Mouse (Mus musculus) midbrain, postnatal 0 days (tissue): ENCODE data around the gene Sowahd. TPM values are rescaled to one million over a fixed set of nuclear protein-coding genes. Genes with fewer than 3 reads are reported as not detected.

Source experiments
- ATAC-seq: fragments of 200-750 bp; cut with Nextera tagmentation; 2 replicates; pipeline ENCODE4 v1.8.0; 2017; ENCODE audit warnings: moderate number of reproducible peaks, mild to moderate bottlenecking, moderate TSS enrichment, moderate library complexity; ENCODE audit not compliant: low FRiP score
- DNase-seq: peaks from one replicate; pipeline ENCODE4 v3.0.0-alpha.2; 2015; ENCODE audit warnings: low spot score
- H3K27ac ChIP-seq: fragments of 300-500 bp; sonication (generic); 2 replicates; pipeline ENCODE4 v1.5.1; 2014; ENCODE audit warnings: low read depth, mild to moderate bottlenecking, low read length, mixed read lengths
- H3K27me3 ChIP-seq: fragments of 300-500 bp; sonication (generic); 2 replicates; pipeline ENCODE4 v1.6.1; 2014; ENCODE audit warnings: low read length, control low read depth, mixed read lengths; ENCODE audit not compliant: insufficient read depth
- H3K36me3 ChIP-seq: fragments of 300-500 bp; sonication (generic); 2 replicates; pipeline ENCODE4 v1.6.1; 2014; ENCODE audit warnings: low read length, control low read depth, mixed read lengths; ENCODE audit not compliant: insufficient read depth
- H3K4me1 ChIP-seq: fragments of 300-500 bp; sonication (generic); 2 replicates; pipeline ENCODE4 v1.6.1; 2014; ENCODE audit warnings: mild to moderate bottlenecking, control low read depth, antibody characterized with exemption, low read length, mixed read lengths; ENCODE audit not compliant: insufficient read depth
- H3K4me2 ChIP-seq: fragments of 300-500 bp; sonication (generic); 2 replicates; pipeline ENCODE4 v1.6.1; 2014; ENCODE audit warnings: low read depth, mild to moderate bottlenecking, low read length, mixed read lengths; ENCODE audit not compliant: poor library complexity, severe bottlenecking
- H3K4me3 ChIP-seq: fragments of 300-500 bp; sonication (generic); 2 replicates; pipeline ENCODE4 v1.5.1; 2014; ENCODE audit warnings: low read depth, mild to moderate bottlenecking, low read length, moderate library complexity
- H3K9ac ChIP-seq: fragments of 300-500 bp; sonication (generic); replicated peaks from 2 replicates; pipeline ENCODE4 v1.6.1; 2014; ENCODE audit warnings: mild to moderate bottlenecking, low read length, moderate library complexity, mixed read lengths; ENCODE audit not compliant: poor library complexity, severe bottlenecking
- H3K9me3 ChIP-seq: fragments of 300-500 bp; sonication (generic); 2 replicates; pipeline ENCODE4 v1.6.1; 2016; ENCODE audit warnings: low read length, control low read depth
- CTCF ChIP-seq: IDR thresholded peaks from 2 replicates; pipeline ENCODE4 v1.5.1; 2016; ENCODE audit warnings: antibody characterized with exemption, mild to moderate bottlenecking
- WGBS: fragments of 180-500 bp; shearing (Covaris S2); extraction: QIAGEN DNeasy Blood & Tissue Kit; methylation state at CpG from one replicate; pipeline ENCODE4 v1.1.7; 2014; 5-methylcytosine and 5-hydroxymethylcytosine counted together
- polyA plus RNA-seq: library from polyadenylated mRNA; unstranded; fragments of >200 nt; fragmentation: Nextera tagmentation; extraction: Ambion mirVana; gene quantifications from 2 replicates; pipeline ENCODE4 v1.2.1, GENCODE M21; 2015
- total RNA-seq: library from RNA; depleted of rRNA; stranded (reverse); fragments of >200 nt; gene quantifications from 2 replicates; pipeline ENCODE4 v1.2.3, GENCODE M21; 2014; rRNA removed

The Sowahd gene
- not detected in 2 replicates for total RNA-seq
- 0.16 TPM in 1 of 2 replicates, not detected in the other for polyA plus RNA-seq

DNA sequence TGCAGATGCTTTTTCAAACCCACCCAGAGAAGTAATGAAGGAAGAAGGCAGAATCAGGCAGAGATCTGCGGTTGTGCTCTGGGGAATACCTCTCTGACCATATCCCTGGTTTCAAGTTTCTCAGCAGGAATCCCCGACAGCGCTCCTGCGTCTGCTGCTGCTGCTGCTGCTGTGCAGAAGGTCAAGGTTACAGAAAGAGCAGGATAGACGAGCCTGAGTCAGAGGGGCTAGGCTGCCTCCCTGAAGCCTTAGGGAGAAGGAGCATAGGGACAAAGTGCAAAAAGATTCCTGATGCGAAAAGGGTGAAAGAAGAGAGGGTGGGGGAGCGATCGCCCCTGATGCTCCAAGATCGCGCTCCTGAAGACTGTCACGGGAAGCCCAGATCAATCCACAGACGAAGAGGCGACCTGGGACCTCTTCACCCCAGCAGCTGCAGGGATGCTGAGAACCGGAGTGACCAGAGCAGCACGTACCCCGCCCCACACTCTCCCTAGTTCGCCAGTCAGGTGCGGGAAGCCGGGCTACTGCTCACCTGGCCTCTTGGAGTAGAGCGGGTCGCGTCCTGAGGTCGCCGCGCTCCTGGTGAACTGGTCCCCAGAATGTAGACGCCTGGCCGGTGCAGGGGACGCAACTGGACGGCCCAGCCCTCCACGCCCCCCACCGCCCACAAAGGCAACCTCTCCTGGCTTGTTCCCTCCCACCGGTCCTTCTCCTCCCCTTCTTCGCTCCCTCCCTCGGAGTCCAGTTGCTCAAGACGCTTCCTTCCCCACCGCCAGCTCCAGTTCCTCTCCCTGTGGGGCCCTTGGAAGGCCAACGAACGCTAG, at the start of gene Sowahd:
Gene Sowahd, plus strand, starts transcription at position 780 of the 824 bp plus-strand sequence.
- Histone ChIP-seq H3K36me3 (no peaks in the 10 kb centered on the region), H3K9me3 (no peaks in the 10 kb centered on the region), H3K9ac (no peak within 1 kb of the TSS; the same call in 1 of the 2 replicates), H3K27me3 (no peaks in the 10 kb centered on the region; the same call in 1 of the 2 replicates), H3K4me3 (peak within 1 kb of the TSS; percentile 39), H3K4me1 (no peaks in the 10 kb centered on the region), H3K4me2 (peak within 1 kb of the TSS; percentile 65), H3K27ac (no peak within 1 kb of the TSS)
- 15% methylated on average over 28 of the region's 38 CpGs for WGBS
- TF ChIP-seq CTCF = no peak
- DNase-seq = no peak
- no peak for ATAC-seq

DNA sequence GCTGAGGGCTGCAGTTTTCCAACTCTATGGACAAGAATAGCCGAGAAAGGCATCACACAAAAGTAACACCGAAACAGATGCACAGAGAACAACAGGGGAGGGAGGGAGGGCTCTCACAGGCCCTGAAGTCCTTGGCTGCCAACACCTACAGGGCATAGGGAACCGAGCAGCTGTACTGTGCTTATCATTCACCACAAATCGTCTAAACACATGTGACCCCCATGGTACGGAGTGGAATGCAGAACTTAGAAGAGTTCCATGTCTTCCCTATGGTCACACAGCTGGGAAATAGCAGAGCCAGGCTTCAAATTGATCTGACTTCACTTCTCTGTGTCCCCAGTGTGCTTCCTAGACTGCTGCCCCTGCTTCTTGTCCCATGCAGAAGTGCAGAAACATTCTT, 34.8 kb upstream of the Sowahd start:
- 86% methylated on average over 5 of the region's 5 CpGs for WGBS
- no peak overlapping the region for H3K27ac ChIP-seq
- DNase-seq = no peak
- H3K9ac ChIP-seq = no peak overlapping the region
- no peak for TF ChIP-seq CTCF
- H3K9me3 ChIP-seq = no peaks in the 10 kb centered on the region
- no peak overlapping the region for H3K4me3 ChIP-seq
- no peaks in the 10 kb centered on the region for H3K36me3 ChIP-seq
- no peaks in the 10 kb centered on the region for H3K4me1 ChIP-seq
- ATAC-seq = no peak
- H3K27me3 ChIP-seq = no peaks in the 10 kb centered on the region
- no peak overlapping the region for H3K4me2 ChIP-seq

GRCm38 (mm10) chrX:37018150-37018654, 30.4 kb upstream of the Sowahd start:
- no peaks in the 10 kb centered on the region for H3K9me3 ChIP-seq
- H3K36me3 ChIP-seq = no peaks in the 10 kb centered on the region
- no peak overlapping the region for H3K9ac ChIP-seq
- H3K4me1 ChIP-seq = no peaks in the 10 kb centered on the region
- WGBS = 90% methylated on average over 9 of the region's 9 CpGs
- no peak overlapping the region for H3K4me3 ChIP-seq
- ATAC-seq = no peak
- no peak overlapping the region for H3K4me2 ChIP-seq
- no peak overlapping the region for H3K27ac ChIP-seq
- no peak for TF ChIP-seq CTCF
- no peaks in the 10 kb centered on the region for H3K27me3 ChIP-seq
- DNase-seq = no peak

GRCm38 (mm10) chrX:37019045-37019444, 29.6 kb upstream of the Sowahd start:
- 63% methylated on average over 3 of the region's 3 CpGs for WGBS
- H3K36me3 ChIP-seq = no peaks in the 10 kb centered on the region
- DNase-seq = no peak
- H3K9me3 ChIP-seq = no peaks in the 10 kb centered on the region
- no peaks in the 10 kb centered on the region for H3K4me1 ChIP-seq
- TF ChIP-seq CTCF = no peak
- no peak overlapping the region for H3K4me2 ChIP-seq
- H3K4me3 ChIP-seq = no peak overlapping the region
- no peaks in the 10 kb centered on the region for H3K27me3 ChIP-seq
- H3K27ac ChIP-seq = no peak overlapping the region
- H3K9ac ChIP-seq = no peak overlapping the region
- ATAC-seq = no peak

GRCm38 (mm10) chrX:37022690-37023089, 26.0 kb upstream of the Sowahd start:
- ATAC-seq = no peak
- peak; percentile 73 for TF ChIP-seq CTCF
- 19% methylated on average over 3 of the region's 3 CpGs for WGBS
- Histone ChIP-seq H3K4me1 (no peaks in the 10 kb centered on the region), H3K36me3 (no peaks in the 10 kb centered on the region), H3K4me2 (no peak overlapping the region), H3K9me3 (no peaks in the 10 kb centered on the region), H3K27me3 (no peaks in the 10 kb centered on the region), H3K9ac (no peak overlapping the region), H3K4me3 (no peak overlapping the region), H3K27ac (no peak overlapping the region)
- DNase-seq = peak; percentile 45

DNA sequence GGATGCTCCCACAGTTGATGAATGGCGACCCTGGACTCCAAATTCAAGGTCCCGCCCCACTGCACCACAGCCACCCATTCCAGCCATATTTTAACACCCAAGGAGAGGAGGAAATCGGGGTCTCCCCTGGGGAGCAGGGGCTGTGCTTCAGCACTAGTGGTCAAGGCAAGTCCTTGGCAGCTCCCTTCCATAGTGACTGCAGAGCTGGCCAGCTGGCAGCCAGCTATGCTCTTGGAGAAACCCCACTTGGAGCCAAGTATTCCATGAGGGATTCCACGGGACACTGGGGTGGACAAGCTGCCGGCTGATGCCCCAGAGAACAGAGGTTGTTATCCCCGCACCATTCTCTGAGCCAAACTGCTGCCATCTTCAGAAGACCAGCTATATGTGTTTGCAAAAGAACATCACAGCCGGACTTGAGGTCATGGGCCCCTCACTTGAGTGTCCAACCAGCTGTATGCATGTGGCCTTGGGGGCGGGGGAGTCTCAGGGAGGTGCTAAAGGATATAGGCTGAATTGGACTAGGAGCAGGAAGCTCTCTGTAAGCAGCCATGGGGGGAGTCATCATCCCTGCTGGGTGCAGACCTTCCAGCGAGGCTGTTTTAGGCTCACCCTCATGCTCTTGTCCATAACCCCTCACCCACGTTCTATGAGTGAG, 24.9 kb upstream of the Sowahd start:
- Histone ChIP-seq H3K4me1 (no peaks in the 10 kb centered on the region), H3K36me3 (no peaks in the 10 kb centered on the region), H3K9me3 (no peaks in the 10 kb centered on the region), H3K4me2 (no peak overlapping the region), H3K27ac (no peak overlapping the region), H3K4me3 (no peak overlapping the region), H3K9ac (no peak overlapping the region), H3K27me3 (no peaks in the 10 kb centered on the region)
- 82% methylated on average over 10 of the region's 10 CpGs for WGBS
- DNase-seq = peak; percentile 7
- no peak for ATAC-seq
- TF ChIP-seq CTCF = no peak
